Comparison of ENCODE assay signal across 9 mouse cellular contexts in the genomic region with DNA sequence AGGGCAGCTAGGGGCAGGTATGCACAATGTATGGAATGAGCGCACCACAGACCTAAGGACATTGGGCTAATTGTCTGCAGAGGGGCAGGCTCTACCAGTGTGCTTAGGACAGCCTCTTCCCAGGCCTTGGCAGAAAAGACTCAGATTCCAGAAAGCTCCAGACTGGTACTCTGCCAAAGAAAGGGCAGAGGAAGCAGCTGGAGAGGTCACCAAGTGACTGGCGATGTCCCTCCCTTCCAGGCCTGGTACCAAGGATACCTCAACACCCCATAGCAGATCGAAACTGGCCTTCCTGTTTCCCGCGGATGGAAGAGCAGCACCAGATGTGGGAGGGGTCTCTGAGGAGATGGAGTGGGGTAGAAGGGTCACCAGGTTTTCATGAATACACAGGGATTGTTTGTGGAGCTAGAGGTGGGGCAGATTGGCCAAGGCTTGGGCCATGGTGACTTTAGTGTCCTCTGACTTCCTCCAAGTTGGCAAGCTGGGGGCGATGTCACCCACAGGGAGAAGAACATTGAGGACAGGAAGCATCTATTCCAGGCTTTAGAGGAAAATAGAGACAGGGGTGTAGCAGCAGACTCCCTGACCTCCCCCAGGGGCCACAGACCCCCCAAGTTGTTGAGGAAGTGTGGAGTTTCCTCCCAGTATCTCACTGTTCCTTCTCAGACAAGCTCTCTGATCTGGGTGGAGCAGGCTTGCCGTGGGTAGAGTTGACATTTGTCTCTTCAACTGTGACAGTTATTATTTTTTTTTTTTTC. TPM values are rescaled to one million over a fixed set of nuclear protein-coding genes. Genes with fewer than 3 reads are reported as not detected.
A peak's percentile ranks its signal among the peaks of the same experiment; 100 is the strongest.
DNase-seq lines count a peak whose midpoint lies in the region; ATAC-seq and TF ChIP-seq lines count a peak whose summit lies in the region.
"Had no signal": no experiment of that assay in that cellular context is flagged by ENCODE, and none has a peak within 500 bp of the region (broad histone marks: within the 10 kb centered on the region; RNA-seq: fewer than 3 reads in every experiment).

No protein-coding gene starts in this region.

- H3K36me3 ChIP-seq in spleen, adult 2 months (ENCODE audit: control insufficient read depth, insufficient read depth, low read length), result no peaks in the 10 kb centered on the region
- H3K36me3 ChIP-seq in intestine, postnatal 0 days (ENCODE audit: control insufficient read depth, insufficient read depth), result no peaks in the 10 kb centered on the region
- H3K36me3 ChIP-seq: limb, embryonic 12.5 days had no signal

- no peak overlapping the region for H3K4me2 ChIP-seq in intestine, postnatal 0 days (replicated peaks; ENCODE audit: low read depth)
- H3K4me2 ChIP-seq: limb, embryonic 12.5 days had no signal

- ATAC-seq in intestine, postnatal 0 days, result no peak

- H3K4me3 ChIP-seq in spleen, adult 2 months (ENCODE audit: extremely low read depth, insufficient read depth, insufficient read length), result no peak overlapping the region
- no peak overlapping the region for H3K4me3 ChIP-seq in intestine, postnatal 0 days (ENCODE audit: low read depth, low read length)
- H3K4me3 ChIP-seq: limb, embryonic 12.5 days had no signal

- H3K27ac ChIP-seq in spleen, adult 2 months (ENCODE audit: insufficient read depth, low read length), result peak overlapping the region; percentile 43; the same call in 1 of the 2 replicates
- H3K27ac ChIP-seq in intestine, postnatal 0 days (ENCODE audit: low read depth, low read length), result no peak overlapping the region
- H3K27ac ChIP-seq: limb, embryonic 12.5 days had no signal

- intact Hi-C loops in heart, postnatal 10 days (cut with DNase I), result no loop called here

- TF ChIP-seq CTCF in spleen, adult 2 months (IDR thresholded peaks at IDR 0.05; ENCODE audit: extremely low read depth, insufficient read depth, insufficient read length, insufficient replicate concordance), result no peak
- no peak for TF ChIP-seq CTCF in intestine, postnatal 0 days (IDR thresholded peaks at IDR 0.05; ENCODE audit: low read depth)

- H3K9me3 ChIP-seq in intestine, postnatal 0 days (ENCODE audit: control insufficient read depth), result no peaks in the 10 kb centered on the region
- H3K9me3 ChIP-seq: limb, embryonic 12.5 days had no signal

- WGBS in spleen, adult 2 months, result 54% methylated on average over 7 of the region's 7 CpGs
- WGBS in intestine, postnatal 0 days, result 62% methylated on average over 7 of the region's 7 CpGs

- no peaks in the 10 kb centered on the region for H3K4me1 ChIP-seq in spleen, adult 2 months (ENCODE audit: control insufficient read depth, insufficient read depth, insufficient read length)
- H3K4me1 ChIP-seq in intestine, postnatal 0 days (replicated peaks; ENCODE audit: control insufficient read depth, insufficient read depth, low read length), result no peaks in the 10 kb centered on the region

- no peak overlapping the region for H3K9ac ChIP-seq in intestine, postnatal 0 days (ENCODE audit: low read depth, low read length)
- H3K9ac ChIP-seq: limb, embryonic 12.5 days had no signal

- H3K27me3 ChIP-seq in spleen, adult 2 months (ENCODE audit: control insufficient read depth, insufficient read depth, low read length), result no peaks in the 10 kb centered on the region
- H3K27me3 ChIP-seq in intestine, postnatal 0 days (replicated peaks; ENCODE audit: control insufficient read depth, insufficient read depth, low read length), result no peaks in the 10 kb centered on the region
- H3K27me3 ChIP-seq: limb, embryonic 12.5 days had no signal

- peak; percentile 22 to 32 for DNase-seq in heart, adult 9 months (ENCODE audit: low spot score in 2 of 2)
- DNase-seq in heart, postnatal 10 days, result no peak
- no peak for DNase-seq in spleen, adult 2 months (ENCODE audit: low read depth in 1 of 2, low spot score in 2 of 2)
- DNase-seq in spleen, adult 18-20 months, result no peak
- peak; percentile 43 to 83 for DNase-seq in kidney, postnatal 25 days
- DNase-seq in c-Kit-positive CD71-positive TER-119-positive erythroid progenitor cells, embryonic 14.5 days (ENCODE audit: low spot score), result no peak
- DNase-seq in thymus, postnatal 25 days, result no peak

- no peak for TF ChIP-seq POLR2A in spleen, adult 2 months (IDR thresholded peaks at IDR 0.05; ENCODE audit: low read depth, low read length)

RNA-seq across cellular contexts. Expression of gene Fos, which starts 49.1 kb away (rescaled TPM):
- total RNA-seq in heart, postnatal 10 days (2021), result 1 to 10 TPM; 1.8 to 3.3 TPM
- polyA plus RNA-seq in spleen, adult 2 months (2012; rRNA removed), result 9.4 and 9.7 TPM in 2 replicates
- 22.4 and 27.1 TPM in 2 replicates for polyA plus RNA-seq in intestine, postnatal 0 days (2015; fragmentation: Nextera tagmentation; extraction: Ambion mirVana)

Comparison
In these comparisons a context has a peak if more than half of its experiments do, and no peak if none do; other contexts are left out.
1. DNase-seq: peak in heart, adult 9 months (2 of 2) and kidney, postnatal 25 days (2 of 2); none in heart, postnatal 10 days (0 of 2), spleen, adult 2 months (0 of 2), spleen, adult 18-20 months (0 of 2), c-Kit-positive CD71-positive TER-119-positive erythroid progenitor cells, embryonic 14.5 days (single experiment) and thymus, postnatal 25 days (single experiment).